Mouse (Mus musculus): ENCODE data around the gene Arhgap10. TPM values are rescaled to one million over a fixed set of nuclear protein-coding genes. Genes with fewer than 3 reads are reported as not detected.

Gene Arhgap10
- total RNA-seq, 2 experiments from 2014 or later = 37.6 to 40.7 TPM

DNA sequence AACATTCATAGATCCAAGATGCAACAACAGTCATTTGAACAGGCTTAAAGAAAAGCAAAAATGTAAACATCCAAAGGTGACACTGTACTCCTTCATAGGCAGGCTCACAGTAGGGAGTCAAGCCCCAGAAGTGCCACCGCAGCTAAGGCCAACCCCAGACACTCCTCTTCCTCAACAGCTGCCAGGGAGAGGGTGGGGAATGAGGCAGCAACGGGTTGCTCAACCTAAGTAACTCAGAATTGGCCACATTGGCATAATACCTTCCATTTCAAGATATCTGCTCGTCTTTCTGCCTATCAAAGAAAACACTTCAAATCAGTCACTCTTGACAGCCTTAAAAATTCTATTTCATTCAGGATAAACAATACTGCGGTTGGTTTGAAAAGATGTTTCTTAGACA lies 225.6 kb downstream of the Arhgap10 start:
- no peak for DNase-seq (ENCODE audit: low spot score)

DNA sequence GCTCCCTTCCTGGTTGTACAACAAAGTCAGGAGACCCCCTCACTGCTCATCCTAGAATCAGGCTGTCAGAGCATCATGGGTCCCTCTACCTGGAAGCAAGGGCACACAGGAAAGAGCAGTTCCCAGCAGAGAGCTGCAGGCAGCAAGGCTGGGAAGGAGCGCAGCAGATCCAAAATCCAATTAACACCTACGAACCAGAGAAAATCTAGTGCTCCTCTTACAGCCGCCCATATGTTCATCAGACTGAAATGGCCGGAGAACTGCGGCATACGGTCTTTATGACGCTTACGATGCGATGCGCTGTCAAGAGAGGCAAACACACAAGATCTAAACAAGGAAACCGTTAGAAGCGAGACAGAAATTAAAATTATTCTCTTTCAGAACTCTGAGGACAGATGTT lies 229.3 kb downstream of the Arhgap10 start:
- DNase-seq (ENCODE audit: low spot score) = no peak

DNA sequence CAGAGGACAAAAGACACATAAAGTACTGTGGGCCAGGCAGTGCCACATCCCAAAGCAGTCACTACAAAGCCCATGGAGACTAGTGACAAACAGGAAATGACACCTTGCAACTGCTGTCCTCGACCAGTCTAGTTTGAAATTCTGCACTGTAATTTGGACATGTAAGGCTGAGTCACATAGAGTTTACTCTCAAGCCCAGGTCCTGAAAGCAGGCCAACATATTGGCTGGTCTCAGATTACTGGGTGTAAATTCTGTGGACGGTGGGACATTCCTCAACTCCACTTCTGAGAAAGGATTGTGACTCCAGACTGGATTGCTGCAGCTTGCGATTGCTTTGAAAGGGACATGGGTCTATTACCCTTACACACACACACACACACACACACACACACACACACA lies 229.7 kb downstream of the Arhgap10 start:
- no peak for DNase-seq (ENCODE audit: low spot score)

DNA sequence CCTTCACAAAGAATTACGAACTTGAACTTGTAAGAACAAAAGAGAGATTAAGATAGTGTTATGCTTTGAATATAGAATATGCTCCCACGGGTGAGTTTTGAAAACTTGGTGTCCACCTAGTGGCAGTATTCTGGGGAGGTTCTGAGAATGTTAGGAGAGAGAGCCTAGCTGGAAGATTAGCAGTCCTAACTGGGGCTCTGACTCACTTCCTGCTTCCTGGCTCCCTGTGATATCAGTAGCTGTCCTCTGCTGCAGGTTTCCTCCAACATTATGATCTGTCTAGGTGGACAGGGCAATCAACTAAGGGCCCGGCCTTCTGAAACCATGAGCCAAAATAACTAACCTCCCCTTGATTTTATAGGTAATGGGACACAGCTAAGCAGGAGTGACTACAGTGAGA lies 233.3 kb downstream of the Arhgap10 start:
- DNase-seq (ENCODE audit: low spot score) = no peak

DNA sequence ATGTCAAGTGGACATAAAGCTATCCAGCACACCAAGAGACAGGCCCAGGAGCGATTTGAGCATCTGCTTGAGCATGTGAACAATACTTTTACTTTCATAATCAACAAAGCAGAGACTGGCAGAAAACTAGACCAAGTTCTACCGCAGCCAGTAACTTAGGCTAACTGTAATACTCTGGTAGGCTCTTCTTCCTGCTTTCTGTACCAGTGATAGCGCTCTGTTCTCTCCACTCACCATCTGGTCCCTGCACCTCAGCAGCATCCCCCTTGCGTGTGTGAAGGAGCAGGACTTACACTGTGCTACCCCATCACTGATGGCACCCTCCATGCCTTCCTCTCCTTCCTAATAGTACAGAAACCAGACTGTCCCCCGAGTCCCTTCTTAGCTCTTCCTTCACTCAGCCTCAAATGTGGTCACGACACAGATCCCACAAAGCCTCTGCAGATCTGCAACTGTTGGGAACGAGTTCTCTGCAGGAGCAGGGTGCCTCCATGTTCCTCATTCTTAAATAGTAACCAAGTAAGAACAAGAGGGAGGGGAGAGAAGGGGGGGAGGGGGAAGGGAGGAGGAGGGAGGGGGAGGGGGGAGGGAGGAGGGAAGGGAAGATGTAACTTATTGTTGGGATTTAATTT lies 235.0 kb downstream of the Arhgap10 start:
- no peak for DNase-seq (ENCODE audit: low spot score)

DNA sequence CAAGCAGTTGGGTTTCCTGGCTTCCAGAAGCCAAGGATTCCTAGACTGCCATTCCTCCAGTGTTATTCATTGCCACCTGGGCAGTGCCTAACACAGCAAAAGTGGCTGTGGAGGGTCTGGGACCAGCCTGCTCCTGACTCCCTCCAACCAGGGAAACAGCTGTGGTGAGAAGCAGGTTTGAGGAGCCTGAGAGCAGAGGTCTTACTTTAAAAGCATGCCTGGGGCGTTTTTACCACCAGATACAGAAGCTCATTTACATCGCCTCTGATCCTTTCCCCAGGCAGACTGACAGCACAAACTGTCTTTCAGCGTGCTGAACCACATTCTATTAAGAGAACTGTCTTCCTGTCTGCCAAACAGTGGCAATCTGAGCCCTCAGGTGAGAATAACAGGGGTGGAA lies 237.8 kb downstream of the Arhgap10 start:
- no peak for DNase-seq (ENCODE audit: low spot score)

DNA sequence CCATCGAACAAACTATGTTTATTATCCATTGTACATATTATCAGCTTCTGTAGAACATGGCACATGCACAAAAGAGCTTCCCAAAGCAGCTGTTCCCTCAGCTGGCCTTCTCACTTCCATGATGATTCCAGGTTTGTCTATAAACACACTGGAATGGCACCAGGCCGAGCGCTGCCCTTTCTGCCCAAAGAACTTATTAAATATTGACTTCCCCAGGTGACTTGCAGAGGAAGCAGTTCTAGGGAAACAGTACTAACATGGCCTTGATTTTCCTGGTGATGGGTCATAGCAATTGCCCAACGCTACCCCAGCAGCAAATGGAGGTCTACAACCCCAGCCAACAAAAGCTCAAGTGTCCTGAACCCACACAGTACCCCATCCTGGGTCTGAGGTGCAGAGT lies 239.5 kb downstream of the Arhgap10 start:
- DNase-seq (ENCODE audit: low spot score) = no peak

DNA sequence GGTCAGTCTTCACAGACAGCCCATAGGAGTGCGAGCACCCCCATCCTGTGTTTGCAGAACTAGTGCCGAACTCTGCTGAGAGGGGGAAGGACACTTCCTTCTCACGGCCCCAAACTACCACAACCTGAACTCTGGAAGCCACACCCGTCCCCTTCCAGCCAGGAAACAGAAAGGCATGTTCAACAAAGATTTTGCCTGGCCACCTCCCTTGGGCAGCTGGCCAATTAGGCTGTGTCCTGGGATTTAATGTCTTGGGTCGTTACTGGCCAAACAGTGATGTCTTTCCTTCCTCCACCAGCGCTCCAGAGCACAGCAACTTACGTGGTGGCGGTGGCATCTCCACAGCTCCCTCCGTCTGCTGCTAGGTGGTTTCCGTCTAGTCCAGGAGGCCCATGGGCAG lies 240.9 kb downstream of the Arhgap10 start:
- DNase-seq (ENCODE audit: low spot score) = peak; percentile 40

DNA sequence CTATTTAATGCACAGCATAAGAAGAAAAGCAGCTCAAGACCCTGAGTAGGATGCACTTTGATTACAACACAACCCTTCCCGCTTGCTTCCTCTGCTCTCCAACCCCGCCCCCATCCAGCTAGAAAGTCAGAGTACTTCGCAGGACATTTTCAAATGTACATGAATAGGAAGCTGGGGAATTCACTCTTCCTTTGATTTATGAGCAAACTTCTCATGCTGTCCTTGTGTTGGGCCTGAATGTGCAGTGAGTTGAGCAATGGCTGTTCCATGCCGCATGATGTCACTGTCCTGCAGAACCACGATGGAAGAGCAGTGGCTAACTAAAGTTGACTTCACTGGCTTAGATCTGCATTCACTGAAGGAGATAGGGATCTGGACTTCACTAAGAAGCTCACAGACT lies 242.2 kb downstream of the Arhgap10 start:
- no peak for DNase-seq (ENCODE audit: low spot score)

DNA sequence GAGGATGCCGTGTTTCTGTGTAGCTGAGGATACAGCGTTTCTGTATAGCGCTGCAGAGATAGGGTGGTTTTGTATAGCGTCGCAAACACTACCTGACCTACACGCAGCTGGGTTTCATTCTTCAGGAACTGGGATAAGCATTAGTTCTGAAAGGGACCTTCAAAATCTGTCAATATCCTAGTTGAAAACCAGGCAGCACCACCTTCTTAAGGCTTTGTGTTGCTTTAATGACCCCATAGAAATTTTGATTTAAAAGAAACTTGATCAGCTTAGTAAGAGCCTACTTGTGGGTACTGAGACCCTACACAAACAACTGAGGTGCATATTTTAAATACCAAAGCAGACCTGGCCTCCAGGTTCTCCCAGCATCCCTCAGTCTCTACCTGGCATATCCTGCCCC lies 245.6 kb downstream of the Arhgap10 start:
- DNase-seq (ENCODE audit: low spot score) = no peak

DNA sequence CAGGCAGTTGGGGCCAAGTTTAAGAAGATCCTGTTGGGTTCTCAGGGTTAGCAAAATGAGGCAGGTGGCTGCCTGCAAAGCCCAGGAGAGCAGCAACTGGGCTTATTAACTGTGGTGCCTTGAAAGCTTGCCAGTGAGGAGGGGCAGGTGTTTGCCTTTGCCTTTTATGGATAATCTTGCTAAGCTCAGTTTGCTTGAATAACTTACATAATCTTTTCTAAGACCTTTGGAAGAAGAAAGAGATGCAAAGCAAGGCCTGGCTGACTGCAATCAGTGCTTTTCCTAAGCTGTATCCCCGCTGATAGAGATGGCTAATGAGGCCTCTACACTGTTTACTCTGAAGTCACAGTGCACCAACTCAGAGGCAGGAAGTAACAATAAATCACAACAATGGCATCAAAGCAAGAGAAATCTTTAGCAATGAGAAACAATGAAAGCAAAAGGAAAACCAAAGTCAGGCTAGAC lies 249.8 kb downstream of the Arhgap10 start:
- no peak for DNase-seq (ENCODE audit: low spot score)

DNA sequence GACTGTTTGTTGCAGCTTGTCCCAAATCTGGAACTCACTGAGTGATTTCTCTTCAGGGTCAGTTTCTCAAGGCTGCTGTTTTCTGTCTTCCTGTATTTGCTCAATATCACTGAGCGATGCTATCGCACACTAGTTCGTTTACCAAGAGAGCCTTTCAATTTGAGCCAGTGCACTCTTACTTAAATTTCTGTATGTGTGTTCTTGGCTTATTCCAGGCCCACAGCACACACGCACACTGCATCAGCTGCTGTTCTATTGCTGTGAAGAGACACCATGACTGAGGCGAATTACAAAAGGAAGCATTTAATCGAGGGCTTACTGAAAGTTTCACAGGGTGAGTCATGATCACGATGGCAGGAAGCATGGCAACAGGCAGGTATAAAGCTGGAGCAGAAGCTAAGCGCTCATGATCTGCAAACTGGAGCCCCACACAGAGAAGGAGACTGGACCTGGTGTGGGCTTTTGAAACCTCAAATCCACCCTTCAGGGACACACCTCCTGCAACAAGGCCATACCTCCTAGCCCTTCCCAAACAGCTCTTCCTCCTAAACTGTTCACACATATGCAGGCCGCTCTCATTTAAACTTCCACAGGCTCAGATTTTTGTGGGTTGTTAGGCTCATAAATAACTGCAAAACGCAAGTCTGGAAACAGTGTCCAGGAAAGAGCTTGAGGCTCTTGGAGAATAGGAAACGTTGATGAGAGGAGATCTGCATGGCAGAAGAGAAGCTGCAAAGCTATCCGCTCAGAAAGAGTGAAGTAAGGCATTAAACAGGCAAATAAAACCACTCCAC lies 255.3 kb downstream of the Arhgap10 start:
- DNase-seq (ENCODE audit: low spot score) = no peak

DNA sequence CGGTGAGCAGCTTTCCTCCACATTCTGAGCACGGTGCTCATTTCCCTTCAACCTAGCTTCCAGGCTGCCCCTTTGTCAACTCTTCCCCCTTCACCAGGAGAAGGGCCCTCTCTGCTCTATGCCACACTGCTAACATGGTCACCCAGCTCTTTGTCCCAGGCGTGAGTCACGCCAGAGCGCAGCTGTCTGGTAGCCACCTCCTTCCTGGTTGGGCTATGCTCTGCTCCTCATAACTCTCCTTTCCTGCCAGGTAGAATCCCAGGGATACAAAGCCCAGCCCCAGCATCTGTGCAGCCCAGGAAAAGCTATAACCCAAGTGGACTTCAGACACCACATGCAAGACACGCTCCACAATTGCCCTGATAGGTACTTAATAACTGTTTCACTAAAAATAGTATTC lies 256.5 kb downstream of the Arhgap10 start:
- DNase-seq (ENCODE audit: low spot score) = no peak

DNA sequence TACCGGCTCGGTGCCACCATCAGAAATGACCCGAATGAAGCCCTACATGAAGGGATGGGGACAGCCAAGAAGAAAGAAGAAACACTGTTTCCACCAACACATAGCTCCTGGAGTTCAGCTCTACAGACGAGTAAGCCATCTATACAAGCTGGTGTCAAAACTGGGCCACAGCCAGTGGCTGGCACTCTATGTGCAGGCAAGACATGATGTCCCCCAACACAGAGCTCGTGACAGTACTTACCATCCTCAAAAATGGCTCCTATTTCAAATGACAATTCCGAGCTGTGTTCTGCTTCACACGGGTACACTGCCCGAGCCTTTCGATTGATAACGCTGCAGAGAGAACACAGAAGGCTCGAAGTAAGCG lies 260.7 kb downstream of the Arhgap10 start:
- DNase-seq (ENCODE audit: low spot score) = no peak

DNA sequence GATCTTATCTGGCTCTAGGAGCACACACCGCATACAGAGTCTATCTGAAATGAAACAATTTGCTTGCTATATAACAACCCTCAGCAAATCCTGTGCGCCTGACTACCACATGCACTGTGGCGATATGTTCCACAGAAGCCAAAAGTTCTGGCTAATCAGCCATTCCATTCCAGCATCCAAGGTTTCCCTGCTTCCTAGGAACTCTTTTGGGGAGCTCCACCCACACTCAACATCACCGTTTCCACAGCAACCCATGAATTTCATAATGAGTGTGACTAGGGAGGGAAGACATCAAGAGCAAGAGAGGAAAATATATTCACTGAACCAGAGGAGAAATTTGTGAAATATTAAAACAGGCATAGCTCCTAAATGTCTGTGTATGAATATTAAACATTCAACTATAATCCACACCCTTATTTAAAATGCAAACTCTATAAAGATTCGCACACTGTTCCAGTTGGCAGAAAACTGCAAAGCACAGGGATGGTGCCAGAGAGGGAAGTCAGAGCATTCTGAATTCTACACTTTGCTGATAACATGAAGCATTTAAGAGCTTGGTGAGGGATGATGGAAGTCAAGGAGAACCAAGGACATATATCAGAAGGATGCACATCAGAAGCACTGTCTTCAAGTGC lies 261.2 kb downstream of the Arhgap10 start:
- no peak for DNase-seq (ENCODE audit: low spot score)

DNA sequence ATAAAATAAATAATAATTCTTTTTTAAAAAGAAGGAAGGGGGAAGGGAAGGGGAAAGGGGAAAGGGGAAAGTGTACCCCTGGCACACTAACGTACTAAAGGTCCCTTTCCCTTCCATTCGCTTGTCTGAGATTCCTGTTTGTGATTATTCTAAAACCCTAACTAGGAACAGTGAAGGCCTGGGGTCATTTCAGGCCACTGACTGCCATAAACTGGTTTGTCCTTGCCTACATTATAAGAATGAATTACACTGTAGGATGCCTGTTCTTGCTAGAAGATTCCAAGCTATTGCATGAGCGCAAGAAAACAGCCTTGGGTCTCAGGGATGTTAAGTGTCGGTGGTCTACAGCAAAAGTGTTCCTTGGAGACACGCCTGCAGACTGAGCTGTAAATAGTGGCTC lies 263.3 kb downstream of the Arhgap10 start:
- DNase-seq (ENCODE audit: low spot score) = no peak

DNA sequence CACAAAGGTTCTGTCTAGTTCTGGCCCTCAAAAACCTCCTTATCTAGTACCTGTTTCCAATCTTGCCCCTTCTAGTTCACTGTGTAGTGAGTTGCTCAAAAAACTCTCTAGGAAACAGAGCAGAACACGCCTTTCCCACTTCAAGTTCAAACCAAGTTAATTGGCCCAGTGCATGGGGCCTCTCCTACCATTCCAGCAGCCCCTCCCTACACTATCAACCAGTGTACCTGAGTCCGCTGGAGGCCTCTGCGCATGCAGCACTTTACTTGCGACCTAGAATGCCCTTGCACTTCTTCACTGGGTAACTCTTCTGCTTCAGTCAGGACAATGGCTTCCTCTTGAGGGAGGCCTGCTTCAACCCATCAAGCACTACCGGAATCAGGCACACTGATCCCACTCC lies 266.6 kb downstream of the Arhgap10 start:
- no peak for DNase-seq (ENCODE audit: low spot score)

DNA sequence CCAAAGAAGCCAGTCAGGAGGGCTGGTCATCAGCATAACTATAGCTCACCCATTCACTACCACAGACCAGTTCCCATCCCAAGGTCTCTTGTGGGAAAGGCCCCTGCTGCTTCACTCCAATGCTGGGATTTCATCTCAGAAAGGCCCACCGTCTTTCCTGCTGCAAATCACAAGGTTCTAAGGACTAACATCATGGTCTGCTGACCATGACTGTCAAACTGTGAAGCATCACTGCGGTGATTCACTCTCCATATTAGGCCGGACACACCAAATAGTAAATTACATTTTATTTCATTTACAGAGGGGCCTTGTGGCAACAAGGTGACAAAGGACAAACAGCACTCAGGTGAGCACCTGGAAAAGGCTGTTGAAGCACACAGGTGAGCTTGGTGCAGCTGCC lies 267.7 kb downstream of the Arhgap10 start:
- DNase-seq (ENCODE audit: low spot score) = no peak

DNA sequence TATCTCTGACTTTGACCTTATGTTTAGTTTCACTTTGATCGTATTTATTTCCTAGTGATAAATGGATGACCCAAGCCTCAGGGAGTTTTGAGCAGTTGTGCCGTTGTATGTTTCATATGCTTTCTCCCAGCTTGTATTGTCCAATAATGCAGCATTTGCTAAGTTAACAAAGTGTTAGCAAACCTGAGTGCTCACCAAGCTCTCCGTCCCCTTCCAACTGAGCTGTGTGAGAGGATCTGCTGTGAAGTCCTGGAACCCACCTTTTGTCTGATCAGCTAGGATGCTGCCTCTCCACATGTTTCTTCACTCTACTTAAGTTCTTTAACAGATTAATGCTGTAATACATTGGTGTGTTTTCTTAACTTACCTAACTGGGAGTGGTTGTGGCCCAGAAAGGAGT lies 276.4 kb downstream of the Arhgap10 start:
- no peak for DNase-seq (ENCODE audit: low spot score)

DNA sequence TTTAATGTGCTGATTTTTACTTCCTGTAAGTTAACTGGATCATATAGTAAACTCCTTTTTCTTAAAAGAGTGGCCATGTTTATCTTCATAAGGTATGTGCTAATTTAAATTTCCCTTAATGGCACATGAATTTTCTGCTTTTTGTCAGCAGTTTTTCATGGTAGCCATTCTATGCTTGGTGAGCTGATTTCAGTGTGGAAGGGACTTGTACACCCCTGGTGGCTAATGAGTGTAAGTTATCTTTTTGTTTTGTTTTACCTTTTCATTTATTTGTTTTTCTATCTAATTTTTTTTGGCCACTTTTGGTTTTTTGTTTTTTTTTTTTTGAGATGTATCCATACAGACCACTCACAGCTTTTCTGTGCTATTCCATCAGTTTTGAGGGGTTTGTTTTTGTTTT lies 278.3 kb downstream of the Arhgap10 start:
- no peak for DNase-seq (ENCODE audit: low spot score)

DNA sequence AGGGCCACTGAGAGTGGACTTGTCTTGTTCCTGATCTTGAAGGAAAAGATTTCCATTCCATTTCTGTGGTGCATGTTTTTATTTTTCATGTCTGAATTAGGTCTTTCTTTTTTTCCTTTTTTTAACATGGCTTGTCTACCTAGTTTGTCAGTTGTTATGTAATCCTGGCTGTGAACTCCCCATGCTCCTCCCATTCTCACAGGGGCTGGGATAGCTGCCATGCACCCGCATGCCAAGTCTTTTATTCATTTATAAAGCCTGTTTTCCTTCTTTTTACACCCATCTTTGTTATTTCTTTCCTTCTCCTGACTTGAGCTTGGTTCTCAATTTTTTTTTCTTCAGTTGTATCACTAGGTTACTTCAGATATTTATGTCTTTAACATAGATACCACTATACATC lies 281.1 kb downstream of the Arhgap10 start:
- peak; percentile 24 for DNase-seq (ENCODE audit: low spot score)

DNA sequence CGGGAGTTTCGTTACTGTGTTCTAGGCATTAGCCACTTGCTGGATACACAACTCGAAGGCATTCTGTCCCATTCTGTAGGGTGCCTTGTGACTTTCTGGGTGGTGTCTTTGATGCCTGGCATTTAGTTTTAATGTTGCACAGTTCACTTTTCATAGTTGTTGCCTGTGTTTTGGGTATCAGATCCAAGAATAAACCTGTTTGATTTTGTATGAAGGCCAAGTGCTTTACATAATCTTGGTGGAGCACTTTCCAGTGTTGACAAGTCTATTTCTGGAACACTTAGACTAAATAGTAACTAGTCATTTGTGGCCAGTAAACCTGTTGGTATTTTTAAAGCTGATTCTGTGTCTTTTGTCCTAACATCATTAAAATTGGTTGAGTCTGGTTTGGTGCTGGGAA lies 285.3 kb downstream of the Arhgap10 start:
- DNase-seq (ENCODE audit: low spot score) = no peak

DNA sequence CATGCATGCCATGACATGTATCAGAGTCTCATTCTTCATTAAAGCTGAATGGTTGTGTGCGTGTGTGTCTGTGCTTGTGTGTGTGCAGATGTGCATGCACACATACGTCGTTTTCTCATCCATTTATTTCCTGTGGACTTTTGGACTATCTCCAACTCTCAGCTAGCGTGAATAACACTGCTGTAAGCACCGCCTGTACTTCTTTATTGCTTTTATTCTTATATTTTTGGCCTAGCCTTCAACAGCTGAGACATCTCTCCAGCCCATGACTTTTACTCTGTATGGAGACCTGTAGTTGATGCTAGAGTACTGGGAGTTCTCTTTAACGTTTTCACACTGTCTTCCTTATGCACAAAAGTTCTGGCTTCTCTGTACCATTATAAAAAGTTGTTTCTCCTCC lies 285.9 kb downstream of the Arhgap10 start:
- no peak for DNase-seq (ENCODE audit: low spot score)
